Mouse (Mus musculus) adrenal gland, adult 18-20 months (tissue): ENCODE measurements around the gene Hba-x. TPM values are rescaled to one million over a fixed set of nuclear protein-coding genes. Genes with fewer than 3 reads are reported as not detected.
A peak's percentile ranks its signal among the peaks of the same experiment; 100 is the strongest.
"Not testable (repeated sequence)": the region's sequence is repeated elsewhere in the genome, so short reads cannot be mapped to it uniquely, and the experiment has no call there.

ENCODE experiments used
- DNase-seq, 2 experiments: peaks; one replicate each; pipeline ENCODE4 v3.0.0; 2021 to 2022; ENCODE audit warnings: low spot score in 2 of 2
- total RNA-seq, 2 experiments: library from RNA; stranded (reverse); gene quantifications; 1 replicate in 1 of 2; 2 replicates in 1 of 2; pipeline ENCODE4 v1.2.3; 2021

The Hba-x gene
- total RNA-seq, 2 experiments from 2014 or later: not detected

- DNase-seq: no peak
Measured at GRCm38 (mm10) chr11:32285031-32285775, 9.0 kb downstream of the Hba-x start.

- not testable (repeated sequence) for DNase-seq
Measured at GRCm38 (mm10) chr11:32285887-32286286, 9.7 kb downstream of the Hba-x start.

- peak; percentile 68 to 70 for DNase-seq
Measured at GRCm38 (mm10) chr11:32286695-32287492, 10.7 kb downstream of the Hba-x start, which contains the start of gene Hbq1b. Gene Hbq1b, plus strand, starts transcription at chr11:32286965.

- DNase-seq: no peak
Measured at GRCm38 (mm10) chr11:32287493-32287825, 11.3 kb downstream of the Hba-x start.

- not testable (repeated sequence) for DNase-seq
Measured at GRCm38 (mm10) chr11:32292819-32293218, 16.6 kb downstream of the Hba-x start.

- not testable (repeated sequence) for DNase-seq
Measured at GRCm38 (mm10) chr11:32293479-32293878, 17.3 kb downstream of the Hba-x start.

- DNase-seq: not testable (repeated sequence)
Measured at GRCm38 (mm10) chr11:32296203-32296602, 20.0 kb downstream of the Hba-x start, which contains the start of gene Hba-a2. Gene Hba-a2, plus strand, starts transcription at chr11:32296489.

GRCm38 (mm10) chr11:32297417-32297816, 21.2 kb downstream of the Hba-x start:
- DNase-seq: not testable (repeated sequence)

GRCm38 (mm10) chr11:32297866-32298531, 21.8 kb downstream of the Hba-x start:
- no peak for DNase-seq

- no peak for DNase-seq
Measured at GRCm38 (mm10) chr11:32298532-32298918, 22.3 kb downstream of the Hba-x start.

GRCm38 (mm10) chr11:32299865-32300264, 23.7 kb downstream of the Hba-x start, which contains the start of gene Hbq1a:
Gene Hbq1a, plus strand, starts transcription at chr11:32300069.
- DNase-seq: peak; percentile 47 to 48

GRCm38 (mm10) chr11:32300279-32301267, 24.4 kb downstream of the Hba-x start:
- no peak for DNase-seq

GRCm38 (mm10) chr11:32301506-32301905, 25.3 kb downstream of the Hba-x start:
- no peak for DNase-seq

GRCm38 (mm10) chr11:32302824-32303419, 26.7 kb downstream of the Hba-x start:
- no peak for DNase-seq

- no peak for DNase-seq
Measured at GRCm38 (mm10) chr11:32303455-32303854, 27.3 kb downstream of the Hba-x start.

GRCm38 (mm10) chr11:32307006-32307405, 30.8 kb downstream of the Hba-x start:
- no peak for DNase-seq

GRCm38 (mm10) chr11:32309446-32309845, 33.2 kb downstream of the Hba-x start:
- DNase-seq: no peak

GRCm38 (mm10) chr11:32309928-32310327, 33.7 kb downstream of the Hba-x start:
- no peak for DNase-seq

GRCm38 (mm10) chr11:32316009-32316408, 39.8 kb downstream of the Hba-x start:
- DNase-seq: no peak
